ENCODE assay signal across 19 mouse cellular contexts in genomic region chr1:127548078-127548477, GRCm38 (mm10).
"Had no signal": no experiment of that assay in that cellular context is flagged by ENCODE, and none has a peak within 500 bp of the region (broad histone marks: within the 10 kb centered on the region; RNA-seq: fewer than 3 reads in every experiment).

No protein-coding gene starts in this region.

- H3K9ac ChIP-seq: kidney, embryonic 15.5 days; limb, embryonic 12.5 days; limb, embryonic 15.5 days; liver, embryonic 14.5 days; liver, postnatal 0 days; lung, embryonic 14.5 days; neural tube, embryonic 12.5 days had no signal

- H3K27ac ChIP-seq: kidney, embryonic 15.5 days; limb, embryonic 12.5 days; limb, embryonic 15.5 days; liver, embryonic 14.5 days; macrophage; neural tube, embryonic 12.5 days had no signal

- DNase-seq: kidney, adult 11 months; kidney, adult 8-10 months; kidney, postnatal 14 days; kidney, postnatal 4 days; left cerebral cortex, postnatal 4 days; liver, postnatal 0 days; lung, embryonic 14.5 days; retina, postnatal 1 day; right cerebral cortex, postnatal 25 days; thymus, adult 18-20 months; thymus, postnatal 36 days had no signal

- H3K36me3 ChIP-seq: kidney, embryonic 15.5 days; limb, embryonic 12.5 days; limb, embryonic 15.5 days; neural tube, embryonic 12.5 days had no signal

- ATAC-seq: liver, postnatal 0 days; lung, postnatal 0 days had no signal

- H3K9me3 ChIP-seq: kidney, embryonic 15.5 days; limb, embryonic 12.5 days; limb, embryonic 15.5 days; neural tube, embryonic 12.5 days had no signal

- H3K4me3 ChIP-seq: kidney, embryonic 15.5 days; limb, embryonic 12.5 days; limb, embryonic 15.5 days; neural tube, embryonic 12.5 days had no signal

- H3K4me1 ChIP-seq: kidney, embryonic 15.5 days; limb, embryonic 15.5 days; neural tube, embryonic 12.5 days had no signal

- H3K4me2 ChIP-seq: kidney, embryonic 15.5 days; limb, embryonic 12.5 days; limb, embryonic 15.5 days; liver, embryonic 11.5 days; lung, embryonic 14.5 days; neural tube, embryonic 12.5 days had no signal
